Mouse (Mus musculus): ENCODE data around the gene Usp21.

Gene Usp21

DNA sequence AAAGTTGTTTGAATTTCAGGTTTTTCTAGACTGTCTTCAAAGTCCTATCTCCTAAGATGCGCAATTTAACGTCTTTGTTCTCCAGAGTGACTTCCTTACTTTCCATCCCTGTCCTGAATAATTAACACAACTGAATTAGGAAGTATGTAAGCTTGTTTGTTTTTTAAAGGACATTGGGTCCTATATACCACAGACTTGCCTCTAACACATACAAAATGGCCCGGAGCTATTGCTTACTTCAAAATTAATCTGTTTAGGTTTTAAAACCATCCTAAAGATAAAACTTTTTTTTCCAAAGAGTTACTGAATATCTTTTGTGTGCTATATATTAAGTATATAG lies 7.2 kb upstream of the Usp21 start:
- no peaks in the 10 kb centered on the region for H3K36me3 ChIP-seq (ENCODE audit: control insufficient read depth, insufficient read depth, low read length, poor library complexity, severe bottlenecking)
- no peak for DNase-seq (ENCODE audit: low read depth, low spot score)
- H3K27me3 ChIP-seq (ENCODE audit: control insufficient read depth, insufficient read depth, low read length, poor library complexity, severe bottlenecking), result no peaks in the 10 kb centered on the region

DNA sequence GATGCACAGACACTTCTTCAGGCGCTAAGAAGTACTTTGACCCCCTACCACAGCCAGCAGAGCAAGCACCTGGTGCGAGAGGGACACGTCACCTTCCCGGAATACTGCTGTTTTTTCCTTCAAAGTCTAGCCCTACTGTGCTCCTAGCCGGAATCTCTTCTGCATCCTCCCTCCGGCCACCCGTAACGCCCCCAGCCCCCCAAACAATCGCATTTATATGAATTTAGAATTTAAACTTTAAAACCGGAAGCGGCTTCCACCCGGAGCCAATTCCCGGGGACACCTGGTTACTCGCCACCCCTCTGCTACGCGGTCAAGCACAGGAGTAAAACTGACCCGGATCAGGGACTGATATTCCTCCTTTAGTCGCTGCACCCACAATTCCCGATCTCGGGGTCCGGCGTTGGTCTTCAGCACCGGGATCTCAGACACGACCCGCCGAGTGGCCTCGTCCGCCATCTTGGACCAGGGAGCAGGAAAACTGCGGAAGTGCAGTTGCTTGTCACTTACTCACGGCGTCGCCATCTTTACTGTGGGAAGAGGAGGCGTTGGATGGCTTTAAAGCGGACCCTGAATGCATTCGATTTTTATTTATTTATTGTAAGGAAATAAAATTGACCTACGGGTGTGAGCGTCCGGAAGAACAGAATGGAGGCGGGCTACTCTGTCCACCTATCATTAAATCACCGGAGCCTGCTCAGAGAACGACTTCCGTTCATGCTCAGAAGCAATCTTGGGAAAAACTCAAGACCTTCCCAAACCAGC lies 6.7 kb upstream of the Usp21 start, which contains the start of gene Ufc1:
Ufc1 (minus strand) TSS at position 727 of the 765 bp plus-strand sequence.
- H3K36me3 ChIP-seq (ENCODE audit: control insufficient read depth, insufficient read depth, low read length, poor library complexity, severe bottlenecking), result no peaks in the 10 kb centered on the region
- DNase-seq (ENCODE audit: low read depth, low spot score), result peak; percentile 89
- H3K27me3 ChIP-seq (ENCODE audit: control insufficient read depth, insufficient read depth, low read length, poor library complexity, severe bottlenecking), result no peaks in the 10 kb centered on the region

DNA sequence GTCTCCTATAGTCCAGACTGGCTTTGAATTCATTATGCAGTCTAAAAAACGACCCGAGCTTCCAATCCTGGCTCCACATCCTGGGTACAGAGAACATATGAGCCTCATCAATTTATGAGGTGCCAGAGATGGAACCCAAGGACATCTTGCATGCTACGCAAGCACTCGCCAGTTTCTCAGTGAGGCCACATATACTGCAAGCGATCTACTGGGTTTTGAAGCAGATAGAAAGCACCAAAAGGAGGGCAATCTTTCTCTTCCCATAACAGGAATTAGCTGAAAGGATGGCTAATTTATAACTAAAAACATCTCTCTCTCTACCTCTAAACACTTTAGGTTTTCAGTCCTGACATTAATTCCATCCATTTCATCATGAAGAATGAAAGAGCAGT lies 6.1 kb upstream of the Usp21 start:
- H3K27me3 ChIP-seq (ENCODE audit: control insufficient read depth, insufficient read depth, low read length, poor library complexity, severe bottlenecking), result no peaks in the 10 kb centered on the region
- DNase-seq (ENCODE audit: low read depth, low spot score), result no peak

DNA sequence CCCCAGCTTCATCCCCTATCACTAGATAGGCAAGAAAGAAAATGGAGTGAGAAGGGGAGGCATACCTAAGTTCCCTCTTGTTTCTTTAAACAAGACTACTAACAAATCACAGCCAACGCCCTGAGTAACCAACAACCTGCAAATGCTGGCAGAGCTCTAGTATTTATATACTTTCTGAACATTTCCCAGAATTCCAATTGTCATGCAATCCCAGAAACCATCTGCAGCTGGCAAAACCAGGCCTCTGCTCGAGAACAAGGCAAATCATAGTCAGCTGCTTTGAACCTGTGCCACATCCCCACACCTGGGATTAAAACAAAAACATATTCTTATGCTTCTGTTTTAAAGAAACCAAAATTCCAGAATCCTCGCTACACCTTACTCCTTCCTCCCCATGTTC lies 5.6 kb upstream of the Usp21 start:
- no peaks in the 10 kb centered on the region for H3K27me3 ChIP-seq (ENCODE audit: control insufficient read depth, insufficient read depth, low read length, poor library complexity, severe bottlenecking)
- H3K36me3 ChIP-seq (ENCODE audit: control insufficient read depth, insufficient read depth, low read length, poor library complexity, severe bottlenecking), result no peaks in the 10 kb centered on the region

More for the DNA sequence above, 6.1 kb upstream of the Usp21 start:
- no peaks in the 10 kb centered on the region for H3K36me3 ChIP-seq (ENCODE audit: control insufficient read depth, insufficient read depth, low read length, poor library complexity, severe bottlenecking)

DNA sequence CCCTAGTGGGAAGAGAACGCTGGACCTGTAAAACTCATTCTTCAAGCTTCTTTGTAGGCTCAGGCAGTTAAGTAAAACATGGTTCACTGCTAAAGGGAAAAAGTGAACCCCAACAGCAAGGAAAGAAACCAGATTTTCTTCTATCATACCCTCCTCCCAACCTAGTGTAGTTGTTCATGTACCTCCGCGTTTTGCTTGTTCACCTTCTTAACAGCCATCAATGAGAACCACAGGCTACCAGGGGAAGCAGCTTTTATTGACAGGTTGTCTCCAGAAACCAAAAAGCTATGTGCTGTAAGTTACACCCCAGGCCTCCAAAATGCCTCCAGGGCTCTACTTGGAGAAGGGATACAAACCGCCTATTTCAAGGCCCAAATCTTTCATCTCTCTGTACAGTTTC lies 537 bp upstream of the Usp21 start:
- Histone ChIP-seq H3K36me3 (ENCODE audit: control insufficient read depth, insufficient read depth, low read length, poor library complexity, severe bottlenecking) (peaks cover 2% of the 10 kb centered on the region; the same call in 1 of the 2 replicates), H3K27me3 (ENCODE audit: control insufficient read depth, insufficient read depth, low read length, poor library complexity, severe bottlenecking) (no peaks in the 10 kb centered on the region)
- DNase-seq (ENCODE audit: low read depth, low spot score), result no peak

More for the DNA sequence above, 5.6 kb upstream of the Usp21 start:
- DNase-seq (ENCODE audit: low read depth, low spot score), result no peak

DNA sequence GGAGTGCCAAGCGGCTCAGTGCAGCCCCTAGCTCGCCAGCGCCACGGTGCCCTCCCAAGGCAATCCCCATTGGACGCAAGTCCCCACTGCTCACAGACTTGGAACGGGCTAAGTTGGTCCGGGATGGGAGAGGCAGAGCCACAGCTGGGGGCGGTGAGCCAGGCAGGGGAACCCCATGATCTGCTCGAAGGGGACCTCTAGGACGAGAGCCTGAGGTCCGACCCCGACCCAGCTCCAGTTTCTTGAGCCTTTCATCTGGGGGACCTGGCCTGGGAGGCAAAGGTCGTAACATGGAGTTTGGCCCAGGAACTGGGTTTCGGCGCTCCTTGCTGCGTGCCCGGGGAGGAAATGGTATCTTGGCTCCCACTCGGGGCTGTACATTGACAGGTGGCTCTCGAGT lies 1.3 kb downstream of the Usp21 start:
- no peak for DNase-seq (ENCODE audit: low read depth, low spot score)
- Histone ChIP-seq H3K27me3 (ENCODE audit: control insufficient read depth, insufficient read depth, low read length, poor library complexity, severe bottlenecking) (no peaks in the 10 kb centered on the region), H3K36me3 (ENCODE audit: control insufficient read depth, insufficient read depth, low read length, poor library complexity, severe bottlenecking) (peaks cover 2% of the 10 kb centered on the region; the same call in 1 of the 2 replicates)

DNA sequence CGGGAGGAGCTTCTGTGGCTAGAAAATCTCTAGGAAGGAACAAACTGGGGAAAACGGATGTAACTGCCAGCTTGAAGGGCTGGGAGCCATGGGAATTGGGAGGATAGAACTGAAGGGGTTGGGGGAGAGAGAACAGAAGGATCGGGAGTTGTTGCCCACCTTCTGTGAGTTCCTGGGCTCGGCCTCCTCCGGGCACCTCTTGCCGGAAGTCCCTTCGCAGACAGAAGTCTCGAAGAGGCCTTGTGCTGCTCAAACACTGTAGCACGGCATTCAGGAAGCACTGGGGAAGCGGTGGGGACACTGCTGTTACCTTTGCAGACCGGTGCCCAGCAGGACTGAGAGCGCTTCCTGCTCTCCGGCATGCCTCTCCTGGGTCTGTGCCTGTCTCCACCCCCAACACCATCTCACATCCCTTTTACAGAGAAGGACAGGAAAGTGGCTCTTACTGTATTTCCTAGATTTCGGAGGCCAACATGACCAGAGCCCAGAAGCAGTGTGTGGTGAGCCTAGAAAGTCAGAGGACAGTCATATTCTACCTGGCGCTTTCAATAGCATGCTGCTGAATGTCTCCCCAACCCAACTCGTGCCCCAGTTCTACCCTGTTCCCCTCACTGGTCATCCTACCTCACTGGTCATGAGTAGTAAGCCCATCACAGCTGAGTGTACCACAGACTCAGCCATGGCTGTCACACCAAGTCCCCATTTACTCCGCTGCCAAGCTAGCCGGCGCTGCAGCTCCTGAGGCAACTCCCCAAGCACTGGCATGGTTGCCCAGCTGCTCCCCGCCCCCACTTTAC lies 2.5 kb downstream of the Usp21 start:
- DNase-seq (ENCODE audit: low read depth, low spot score), result no peak
- Histone ChIP-seq H3K36me3 (ENCODE audit: control insufficient read depth, insufficient read depth, low read length, poor library complexity, severe bottlenecking) (peaks cover 2% of the 10 kb centered on the region; the same call in 1 of the 2 replicates), H3K27me3 (ENCODE audit: control insufficient read depth, insufficient read depth, low read length, poor library complexity, severe bottlenecking) (no peaks in the 10 kb centered on the region)

DNA sequence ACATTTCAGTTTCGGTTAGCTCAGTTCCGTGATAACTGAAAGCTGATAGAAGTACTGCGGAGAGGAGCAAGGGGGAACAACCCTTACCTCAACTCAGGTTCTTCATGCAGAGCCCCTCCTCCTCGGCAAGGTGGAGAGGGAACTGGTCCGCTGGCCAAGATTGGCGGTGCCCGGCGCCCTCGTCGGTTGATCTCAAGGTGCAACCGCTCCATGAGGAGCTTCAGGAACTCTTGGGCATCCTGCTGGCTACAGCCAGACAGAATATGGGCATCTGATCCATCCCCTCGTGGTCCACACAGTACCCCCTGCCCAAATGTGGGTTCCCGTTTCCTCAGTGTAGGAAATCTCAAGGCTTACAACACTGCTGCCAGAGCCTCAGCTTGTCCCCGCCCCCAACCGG lies 3.3 kb downstream of the Usp21 start:
- H3K27me3 ChIP-seq (ENCODE audit: control insufficient read depth, insufficient read depth, low read length, poor library complexity, severe bottlenecking), result no peaks in the 10 kb centered on the region
- H3K36me3 ChIP-seq (ENCODE audit: control insufficient read depth, insufficient read depth, low read length, poor library complexity, severe bottlenecking), result peaks cover 2% of the 10 kb centered on the region; the same call in 1 of the 2 replicates
- DNase-seq (ENCODE audit: low read depth, low spot score), result no peak

DNA sequence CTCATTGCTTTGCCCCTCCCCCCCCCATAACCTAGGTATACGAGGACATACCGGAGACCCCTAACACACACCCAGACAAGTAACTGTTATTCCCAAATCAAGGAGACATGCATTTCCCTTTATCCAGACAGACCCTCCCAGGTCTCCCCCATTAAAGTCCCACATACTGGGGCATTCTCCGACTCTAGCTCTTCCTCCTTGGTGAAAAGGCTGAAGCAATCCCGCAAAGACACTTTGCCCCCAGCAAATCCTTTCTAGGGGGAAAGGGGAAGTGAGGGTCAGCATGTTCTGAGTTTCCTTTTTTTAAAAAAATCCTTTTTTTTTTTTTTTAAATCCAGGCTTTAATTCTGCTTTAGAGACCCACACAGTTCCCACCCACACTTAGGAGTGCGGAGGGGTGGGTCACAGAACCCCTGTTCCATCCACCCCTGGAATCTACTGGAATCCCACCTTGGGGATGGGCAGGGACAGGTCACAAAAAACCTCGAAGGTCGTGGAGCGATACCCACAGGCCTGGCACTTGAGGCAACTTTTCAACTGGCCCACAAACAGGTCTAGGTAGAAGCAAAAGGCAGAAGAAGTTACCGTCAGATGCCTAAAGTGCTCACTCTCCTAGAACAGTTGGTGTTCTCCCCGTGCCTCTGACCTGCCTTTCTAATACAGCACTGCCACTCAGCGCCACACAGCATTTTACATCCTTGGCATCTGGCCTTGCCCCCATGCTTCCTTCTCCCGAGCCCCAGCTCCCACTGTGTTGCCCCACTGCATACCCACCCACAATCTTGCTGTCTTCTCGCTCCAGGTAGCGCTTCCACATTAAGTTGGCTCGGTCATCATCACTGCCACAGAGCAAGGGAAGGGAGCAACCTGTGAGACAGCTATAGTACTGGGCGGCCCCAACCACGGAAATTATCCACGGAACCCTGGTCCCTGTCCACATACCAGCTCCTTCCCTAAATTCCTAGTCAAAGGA lies 4.3 kb downstream of the Usp21 start:
- no peak for DNase-seq (ENCODE audit: low read depth, low spot score)
- Histone ChIP-seq H3K27me3 (ENCODE audit: control insufficient read depth, insufficient read depth, low read length, poor library complexity, severe bottlenecking) (no peaks in the 10 kb centered on the region), H3K36me3 (ENCODE audit: control insufficient read depth, insufficient read depth, low read length, poor library complexity, severe bottlenecking) (peaks cover 2% of the 10 kb centered on the region; the same call in 1 of the 2 replicates)

DNA sequence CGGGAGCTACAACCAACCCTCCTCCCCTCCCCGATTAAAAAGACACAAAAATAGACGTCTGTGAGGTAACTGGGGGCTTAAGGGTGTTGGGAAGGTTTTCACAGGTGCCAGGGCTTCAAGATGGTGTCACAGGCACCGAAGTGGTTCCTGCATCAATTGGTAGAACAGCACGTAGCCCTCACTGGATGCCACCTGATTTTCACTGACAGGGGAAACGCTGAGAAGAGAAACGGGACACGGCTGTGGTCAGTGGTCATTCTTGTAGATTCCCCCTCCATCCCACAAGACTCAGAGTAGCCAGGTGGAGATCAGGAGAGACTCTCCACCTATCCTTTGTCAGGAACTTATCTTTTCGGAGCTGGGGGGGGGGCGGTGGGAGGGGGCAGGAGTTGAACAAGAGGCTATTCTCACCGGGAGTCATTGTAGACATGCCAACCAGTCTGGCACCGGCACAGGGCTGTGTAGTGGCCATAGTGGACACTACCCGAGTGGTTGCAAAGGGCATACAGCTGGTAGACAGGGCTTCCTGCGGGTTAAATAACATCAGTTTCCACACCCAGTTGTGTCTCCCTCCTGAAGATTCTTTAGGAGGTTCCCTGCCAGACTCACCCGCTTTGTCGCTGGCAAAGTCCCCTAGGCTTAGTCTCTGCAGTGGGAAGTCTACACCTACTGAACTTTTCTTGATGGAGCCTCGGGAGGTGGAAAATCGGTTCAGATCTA lies 5.5 kb downstream of the Usp21 start:
- peaks cover 2% of the 10 kb centered on the region; the same call in 1 of the 2 replicates for H3K36me3 ChIP-seq (ENCODE audit: control insufficient read depth, insufficient read depth, low read length, poor library complexity, severe bottlenecking)
- DNase-seq (ENCODE audit: low read depth, low spot score), result no peak
- H3K27me3 ChIP-seq (ENCODE audit: control insufficient read depth, insufficient read depth, low read length, poor library complexity, severe bottlenecking), result no peaks in the 10 kb centered on the region

DNA sequence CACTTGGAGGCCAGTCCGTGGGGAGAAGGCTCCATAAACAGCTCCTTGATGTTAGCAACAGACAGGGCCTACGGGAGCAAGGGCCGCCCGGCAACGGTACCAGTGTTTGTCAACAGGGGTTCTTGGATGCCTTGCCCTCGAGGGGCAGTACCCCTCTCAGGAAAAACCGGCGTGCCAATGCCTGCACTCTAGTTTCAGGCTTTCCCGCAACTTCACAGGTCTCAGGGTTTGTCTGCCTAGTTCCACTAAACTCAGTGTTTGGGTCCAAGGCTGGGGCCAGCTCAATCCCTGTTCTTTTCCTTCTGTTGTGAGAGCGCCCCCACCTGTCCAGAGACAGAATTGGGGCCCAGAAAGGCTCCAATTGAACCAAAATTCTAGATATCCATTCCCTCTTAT lies 6.3 kb downstream of the Usp21 start:
- DNase-seq (ENCODE audit: low read depth, low spot score), result peak; percentile 69
- H3K36me3 ChIP-seq (ENCODE audit: control insufficient read depth, insufficient read depth, low read length, poor library complexity, severe bottlenecking), result peaks cover 2% of the 10 kb centered on the region; the same call in 1 of the 2 replicates
- no peaks in the 10 kb centered on the region for H3K27me3 ChIP-seq (ENCODE audit: control insufficient read depth, insufficient read depth, low read length, poor library complexity, severe bottlenecking)

DNA sequence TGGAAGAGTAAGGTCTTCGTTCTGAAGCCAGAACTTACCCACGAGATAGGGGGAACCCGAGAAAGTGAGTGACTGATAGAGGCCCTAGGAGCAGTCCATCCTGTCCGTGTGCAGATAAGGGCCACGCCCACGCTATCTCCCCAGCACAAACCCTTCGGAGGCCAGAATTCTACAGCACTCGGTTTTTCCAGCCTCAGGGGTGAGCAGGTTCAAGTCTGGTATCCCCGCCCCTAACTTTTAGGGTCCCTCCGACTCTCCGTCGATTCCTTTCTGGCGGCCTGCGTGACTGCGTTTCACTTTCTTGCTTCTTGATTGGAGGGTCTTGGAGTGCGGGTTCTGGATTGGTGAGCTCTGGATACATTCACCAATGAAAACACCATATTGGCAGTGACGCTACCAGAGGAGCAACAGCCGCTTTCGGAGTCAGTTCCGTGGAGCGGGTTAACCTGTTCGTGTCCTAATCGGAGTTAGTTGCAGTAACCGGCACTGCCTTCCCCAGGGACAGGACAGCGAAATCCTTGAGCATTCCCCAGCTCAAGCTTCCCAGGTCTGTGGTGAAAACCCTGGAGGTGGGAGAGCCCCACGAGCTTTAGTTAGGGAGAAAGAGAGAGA lies 6.8 kb downstream of the Usp21 start, which contains the start of gene Ppox:
Ppox (minus strand) TSS at position 271 of the 612 bp plus-strand sequence.
- Histone ChIP-seq H3K36me3 (ENCODE audit: control insufficient read depth, insufficient read depth, low read length, poor library complexity, severe bottlenecking) (peaks cover 6% of the 10 kb centered on the region), H3K27me3 (ENCODE audit: control insufficient read depth, insufficient read depth, low read length, poor library complexity, severe bottlenecking) (no peaks in the 10 kb centered on the region)
- DNase-seq (ENCODE audit: low read depth, low spot score), result peak; percentile 95

DNA sequence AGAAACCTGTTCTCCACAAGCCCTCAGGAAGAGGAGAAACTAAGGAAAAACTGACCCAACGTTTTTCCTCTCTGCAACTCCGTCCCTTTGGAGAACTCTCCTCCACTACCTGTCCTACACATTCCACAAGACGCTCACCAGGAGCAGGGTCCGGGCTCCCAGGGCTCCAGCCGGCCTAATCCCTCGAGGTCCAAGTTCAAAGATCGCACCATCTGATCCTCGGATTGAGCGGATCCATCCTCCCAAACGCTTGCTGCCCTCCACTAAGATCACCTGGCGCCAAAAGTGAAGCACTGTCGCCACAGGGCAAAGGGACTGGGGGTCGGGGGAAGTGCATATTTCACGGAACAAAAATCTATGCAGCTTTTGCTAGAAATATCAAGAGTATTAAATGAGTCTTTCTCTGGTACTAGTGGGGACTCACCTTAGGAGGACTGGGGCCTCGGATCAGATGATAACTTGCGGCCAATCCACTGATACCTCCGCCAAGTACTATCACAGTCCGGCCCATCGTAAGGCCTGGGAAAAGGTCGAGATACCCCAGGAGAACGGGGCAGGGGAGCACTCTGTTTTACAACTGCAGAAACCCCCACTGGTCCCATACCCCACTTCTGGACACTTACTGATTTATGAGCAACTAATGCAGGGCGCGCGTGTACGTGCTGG lies 7.4 kb downstream of the Usp21 start:
- DNase-seq (ENCODE audit: low read depth, low spot score), result no peak
- H3K36me3 ChIP-seq (ENCODE audit: control insufficient read depth, insufficient read depth, low read length, poor library complexity, severe bottlenecking), result peaks cover 7% of the 10 kb centered on the region
- no peaks in the 10 kb centered on the region for H3K27me3 ChIP-seq (ENCODE audit: control insufficient read depth, insufficient read depth, low read length, poor library complexity, severe bottlenecking)
